Mouse (Mus musculus): Measurements from ENCODE around the gene Proser1. TPM values are rescaled to one million over a fixed set of nuclear protein-coding genes. Genes with fewer than 3 reads are reported as not detected.

Gene Proser1
- polyA plus RNA-seq, 1 experiment: 49.4 TPM

GRCm38 (mm10) chr3:53486996-53487576, 23.6 kb downstream of the Proser1 start:
- TF ChIP-seq GATA1 (IDR thresholded peaks at IDR 0.05; ENCODE audit: low read length): no peak

- TF ChIP-seq GATA1 (IDR thresholded peaks at IDR 0.05; ENCODE audit: low read length): no peak
Measured at GRCm38 (mm10) chr3:53488353-53488752, 24.9 kb downstream of the Proser1 start, which contains the start of gene Stoml3. Gene Stoml3, plus strand, starts transcription at chr3:53488653.

GRCm38 (mm10) chr3:53498351-53498905, 35.0 kb downstream of the Proser1 start:
- TF ChIP-seq GATA1 (IDR thresholded peaks at IDR 0.05; ENCODE audit: low read length): no peak

GRCm38 (mm10) chr3:53502428-53502827, 39.0 kb downstream of the Proser1 start:
- TF ChIP-seq GATA1 (IDR thresholded peaks at IDR 0.05; ENCODE audit: low read length): no peak

- no peak for TF ChIP-seq GATA1 (IDR thresholded peaks at IDR 0.05; ENCODE audit: low read length)
Measured at GRCm38 (mm10) chr3:53513096-53513495, 49.6 kb downstream of the Proser1 start.

GRCm38 (mm10) chr3:53514221-53515065, 51.0 kb downstream of the Proser1 start:
- no peak for TF ChIP-seq GATA1 (IDR thresholded peaks at IDR 0.05; ENCODE audit: low read length)

- TF ChIP-seq GATA1 (IDR thresholded peaks at IDR 0.05; ENCODE audit: low read length): no peak
Measured at GRCm38 (mm10) chr3:53522794-53523193, 59.3 kb downstream of the Proser1 start.

- no peak for TF ChIP-seq GATA1 (IDR thresholded peaks at IDR 0.05; ENCODE audit: low read length)
Measured at GRCm38 (mm10) chr3:53525737-53526136, 62.3 kb downstream of the Proser1 start.

GRCm38 (mm10) chr3:53530305-53530704, 66.8 kb downstream of the Proser1 start:
- no peak for TF ChIP-seq GATA1 (IDR thresholded peaks at IDR 0.05; ENCODE audit: low read length)

Other genes starting within 250 kb of the Proser1 start
- 2.9 and 3.3 TPM in 2 replicates for gene Nhlrc3, start 334 bp upstream of the Proser1 start, polyA plus RNA-seq (2012)
- gene Stoml3, start 25.0 kb downstream of the Proser1 start, polyA plus RNA-seq (2012): 0.04 TPM in 1 of 2 replicates, not detected in the other
- not detected in 2 replicates for gene Frem2, start 193.7 kb downstream of the Proser1 start, polyA plus RNA-seq (2012)